In the genomic region with DNA sequence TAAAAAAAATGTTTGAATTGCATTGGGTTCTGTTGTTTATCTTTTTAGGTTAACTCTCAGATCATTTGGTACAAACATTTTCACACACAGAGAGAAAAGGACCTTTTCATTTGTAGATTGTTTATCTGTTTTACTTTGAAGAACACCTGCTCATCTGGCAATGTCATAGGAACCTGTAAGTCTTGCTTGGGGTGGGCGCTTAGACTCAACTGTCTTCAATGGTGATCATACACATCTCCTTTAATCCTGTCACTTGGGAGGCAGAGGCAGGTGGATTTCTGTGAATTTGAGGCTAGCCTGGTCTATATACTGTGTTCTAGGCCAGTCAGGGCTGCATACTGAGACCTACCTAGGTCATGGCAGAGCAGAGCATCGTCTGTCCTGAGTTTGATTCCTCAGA, we compare ENCODE assay signal across 16 mouse cellular contexts. TPM values are rescaled to one million over a fixed set of nuclear protein-coding genes. Genes with fewer than 3 reads are reported as not detected.
A peak's percentile ranks its signal among the peaks of the same experiment; 100 is the strongest.
DNase-seq lines count a peak whose midpoint lies in the region.
"Had no signal": no experiment of that assay in that cellular context is flagged by ENCODE, and none has a peak within 500 bp of the region (broad histone marks: within the 10 kb centered on the region; RNA-seq: fewer than 3 reads in every experiment).

No protein-coding gene starts in this region.

- DNase-seq in thymus, adult 18-20 months, result peak; percentile 31 to 59
- no peak for DNase-seq in thymus, postnatal 4 days
- DNase-seq in thymus, postnatal 0 days (ENCODE audit: low spot score), result peak; percentile 58
- peak; percentile 59 for DNase-seq in thymus, postnatal 14 days
- no peak for DNase-seq in adrenal gland, postnatal 10 days
- no peak for DNase-seq in testis, postnatal 10 days (ENCODE audit: low spot score)
- no peak for DNase-seq in right cerebral cortex, postnatal 14 days
- DNase-seq: adrenal gland, adult 2 months; adrenal gland, postnatal 14 days; adrenal gland, postnatal 36 days; cerebellum, adult 11-12 months; cerebellum, adult 2 months; cerebellum, adult 9-10 months; cerebellum, postnatal 10 days; cerebellum, postnatal 25 days; embryo, embryonic 11 days had no signal

RNA-seq across cellular contexts. Expression of gene Cdk20, which starts 16.5 kb away (rescaled TPM):
- polyA plus RNA-seq in thymus, postnatal 0 days (2015; fragmentation: Nextera tagmentation; extraction: Ambion mirVana), result 53.0 and 54.5 TPM in 2 replicates
- total RNA-seq in adrenal gland, postnatal 10 days (2021), result 1 to 10 TPM; 3.9 to 5.9 TPM

RNA-seq across cellular contexts. Expression of gene Ctsl, which starts 45.0 kb away (rescaled TPM):
- polyA plus RNA-seq in thymus, postnatal 0 days (2015; fragmentation: Nextera tagmentation; extraction: Ambion mirVana), result 2,169 and 2,296 TPM in 2 replicates
- 100 to 1,000 TPM; 254 to 384 TPM for total RNA-seq in adrenal gland, postnatal 10 days (2021)

Comparison
In these comparisons a context has a peak if more than half of its experiments do, and no peak if none do; other contexts are left out.
1. DNase-seq: peak in thymus, adult 18-20 months (2 of 2), thymus, postnatal 0 days (single experiment) and thymus, postnatal 14 days (single experiment); none in thymus, postnatal 4 days (single experiment), adrenal gland, postnatal 10 days (single experiment), testis, postnatal 10 days (single experiment) and right cerebral cortex, postnatal 14 days (single experiment).